24 mouse cellular contexts compared by ENCODE assay signal in the genomic region with DNA sequence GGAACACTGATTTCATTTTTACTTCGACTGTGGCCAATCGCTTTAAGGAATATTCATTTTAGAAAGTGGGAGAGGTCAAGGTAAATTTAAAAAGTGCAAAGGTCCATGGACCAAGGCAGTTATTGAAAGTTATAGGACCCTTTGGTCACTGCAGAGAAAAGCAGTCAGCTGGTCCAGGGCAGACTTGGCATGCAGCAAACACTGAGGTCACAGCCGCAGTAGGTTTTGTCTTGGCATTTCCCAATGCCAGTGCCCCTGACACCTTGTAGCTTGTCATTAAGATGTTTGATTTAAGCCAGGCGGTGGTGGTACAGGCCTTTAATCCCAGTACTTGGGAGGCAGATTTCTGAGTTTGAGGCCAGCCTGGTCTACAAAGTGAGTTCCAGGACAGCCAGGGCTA.
DNase-seq lines count a peak whose midpoint lies in the region; ATAC-seq lines count a peak whose summit lies in the region.
"Had no signal": no experiment of that assay in that cellular context is flagged by ENCODE, and none has a peak within 500 bp of the region (broad histone marks: within the 10 kb centered on the region; RNA-seq: fewer than 3 reads in every experiment).

No protein-coding gene starts in this region.

- H3K4me2 ChIP-seq in kidney, embryonic 14.5 days (replicated peaks; ENCODE audit: low read depth, low read length): no peak overlapping the region
- H3K4me2 ChIP-seq: forebrain, embryonic 13.5 days; hindbrain, embryonic 15.5 days; neural tube, embryonic 15.5 days had no signal

- no peaks in the 10 kb centered on the region for H3K9me3 ChIP-seq in kidney, embryonic 14.5 days (ENCODE audit: control insufficient read depth, low read length)
- H3K9me3 ChIP-seq: forebrain, embryonic 13.5 days; hindbrain, embryonic 15.5 days; midbrain, embryonic 10.5 days; neural tube, embryonic 15.5 days had no signal

- WGBS in kidney, embryonic 14.5 days: 82% methylated on average over 4 of the region's 4 CpGs

- no peak for ATAC-seq in kidney, embryonic 14.5 days (ENCODE audit: low FRiP score, low TSS enrichment)
- ATAC-seq: activated CD4-positive, CD25-positive, alpha-beta regulatory T cell, adult 4 months; forebrain, embryonic 13.5 days; lung, postnatal 0 days had no signal

- no peaks in the 10 kb centered on the region for H3K27me3 ChIP-seq in kidney, embryonic 14.5 days (ENCODE audit: control insufficient read depth, insufficient read depth, low read length)
- H3K27me3 ChIP-seq: forebrain, embryonic 13.5 days; hindbrain, embryonic 15.5 days; neural tube, embryonic 15.5 days had no signal

- peak overlapping the region; percentile 90 for H3K27ac ChIP-seq in brown adipose tissue, adult 24 weeks (replicated peaks; ENCODE audit: low read depth, low read length)
- no peak overlapping the region for H3K27ac ChIP-seq in kidney, embryonic 14.5 days (ENCODE audit: low read depth, low read length)
- H3K27ac ChIP-seq: forebrain, embryonic 13.5 days; hindbrain, embryonic 15.5 days; midbrain, embryonic 10.5 days; neural tube, embryonic 15.5 days had no signal

- intact Hi-C loops in heart, postnatal 25 days (cut with DNase I): no loop called here

- peaks cover 41% of the 10 kb centered on the region for H3K4me1 ChIP-seq in brown adipose tissue, adult 24 weeks (ENCODE audit: control insufficient read depth, insufficient read depth, insufficient read length, low read length)
- H3K4me1 ChIP-seq in kidney, embryonic 14.5 days (ENCODE audit: control insufficient read depth, insufficient read depth, low read length): 0 out of 2 replicates have a peak, but pooled peaks cover 3% of the 10 kb centered on the region

- H3K36me3 ChIP-seq in kidney, embryonic 14.5 days (ENCODE audit: control insufficient read depth, insufficient read depth, low read length): no peaks in the 10 kb centered on the region
- H3K36me3 ChIP-seq: hindbrain, embryonic 15.5 days; midbrain, embryonic 10.5 days; neural tube, embryonic 15.5 days had no signal

- no peak overlapping the region for H3K4me3 ChIP-seq in brown adipose tissue, adult 24 weeks (ENCODE audit: insufficient read depth, low read depth, low read length)
- H3K4me3 ChIP-seq in kidney, embryonic 14.5 days (ENCODE audit: low read length): no peak overlapping the region
- H3K4me3 ChIP-seq: forebrain, embryonic 13.5 days; hindbrain, embryonic 15.5 days; midbrain, embryonic 10.5 days; neural tube, embryonic 15.5 days had no signal

- DNase-seq in adrenal gland, adult 2 months: peak; percentile 33
- no peak for DNase-seq in adrenal gland, postnatal 4 days (ENCODE audit: low spot score in 2 of 2)
- DNase-seq in heart, adult 11 months: peak; percentile 86
- DNase-seq in heart, postnatal 25 days (ENCODE audit: low spot score): no peak
- peak; percentile 23 for DNase-seq in forelimb bud, embryonic 11.5 days (ENCODE audit: low read depth, low spot score)
- no peak for DNase-seq in layer of hippocampus, adult 11-12 months (ENCODE audit: low spot score)
- DNase-seq: adrenal gland, postnatal 10 days; cerebellum, adult 9-11 months; gastrocnemius, postnatal 14 days; kidney, adult 8-10 months; kidney, postnatal 25 days; layer of hippocampus, postnatal 36 days; liver; right cerebral cortex, adult 18-20 months; right cerebral cortex, postnatal 4 days; thymus, postnatal 36 days had no signal

- no peak overlapping the region for H3K9ac ChIP-seq in kidney, embryonic 14.5 days (ENCODE audit: low read depth, low read length)
- H3K9ac ChIP-seq: forebrain, embryonic 13.5 days; hindbrain, embryonic 15.5 days; neural tube, embryonic 15.5 days had no signal

Comparison
In these comparisons a context has a peak if more than half of its experiments do, and no peak if none do; other contexts are left out.
1. DNase-seq: peak in adrenal gland, adult 2 months (single experiment), heart, adult 11 months (single experiment) and forelimb bud, embryonic 11.5 days (single experiment); none in adrenal gland, postnatal 4 days (0 of 2), heart, postnatal 25 days (single experiment) and layer of hippocampus, adult 11-12 months (single experiment).